Mouse (Mus musculus) layer of hippocampus, postnatal 10 days (tissue): ENCODE measurements around the gene Gm10337. TPM values are rescaled to one million over a fixed set of nuclear protein-coding genes. Genes with fewer than 3 reads are reported as not detected.

Experiments
- DNase-seq, 2 experiments: peaks; one replicate each; pipeline ENCODE4 v3.0.0; 2021; ENCODE audit warnings: low spot score in 2 of 2
- total RNA-seq, 2 experiments: library from RNA; stranded (reverse); gene quantifications; 2 replicates each; pipeline ENCODE4 v1.2.3; 2021

Gene Gm10337
- total RNA-seq, 2 experiments from 2014 or later = not detected

DNA sequence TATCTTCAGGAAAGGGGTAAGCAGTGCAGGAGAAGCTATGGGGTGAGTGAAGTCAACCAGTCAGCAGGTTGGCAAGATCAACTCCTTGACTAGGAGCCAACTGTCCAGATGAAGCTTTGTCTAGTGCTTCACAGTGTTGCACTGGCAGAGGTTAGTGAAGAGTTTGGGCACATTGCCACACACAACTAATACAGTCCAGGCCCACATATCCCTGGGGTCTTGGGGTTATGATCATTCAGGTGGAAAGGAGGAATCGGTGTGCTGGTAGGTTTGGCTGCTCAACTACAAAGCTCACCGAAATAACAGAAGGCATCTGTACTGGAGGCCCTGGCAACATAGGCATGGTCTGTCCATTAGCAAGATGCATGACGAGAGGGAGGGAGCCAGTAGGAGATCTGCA is 44.0 kb downstream of the Gm10337 start:
- DNase-seq = peak; percentile 37 to 51

DNA sequence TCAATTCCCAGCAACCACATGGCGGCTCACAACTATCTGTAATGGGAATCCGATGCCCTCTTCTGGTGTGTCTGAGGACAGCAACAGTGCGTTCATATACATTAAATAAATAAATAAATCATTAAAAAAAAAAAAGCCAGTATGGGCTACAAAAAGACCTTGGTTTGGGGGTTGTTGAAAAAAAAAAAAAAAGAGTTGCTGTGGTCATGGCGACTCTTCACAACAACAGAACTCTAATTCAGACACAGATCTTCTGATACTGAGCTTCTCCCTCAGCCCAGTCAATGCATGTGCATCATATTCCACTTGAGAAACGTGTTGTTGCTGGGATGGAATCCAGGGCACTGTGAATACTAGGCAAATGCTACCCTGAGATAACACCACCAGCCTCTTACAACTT is 49.1 kb downstream of the Gm10337 start:
- DNase-seq = no peak

Other genes starting within 250 kb of the Gm10337 start
- gene Rarg, start 246.2 kb upstream of the Gm10337 start, total RNA-seq = 10 to 100 TPM; 12.5 to 15.6 TPM
- gene Gm9918, start 233.2 kb upstream of the Gm10337 start, total RNA-seq = not detected
- gene Mfsd5, start 224.3 kb upstream of the Gm10337 start, total RNA-seq = 10 to 100 TPM; 33.3 to 33.9 TPM
- 1 to 10 TPM; 4.5 to 6.2 TPM for gene Espl1, start 207.5 kb upstream of the Gm10337 start, total RNA-seq
- 100 to 1,000 TPM; 379 to 390 TPM for gene Pfdn5, start 177.6 kb upstream of the Gm10337 start, total RNA-seq
- 10 to 100 TPM; 61.8 to 62.8 TPM for gene Myg1, start 172.0 kb upstream of the Gm10337 start, total RNA-seq
- 10 to 100 TPM; 23.2 to 26.3 TPM for gene Aaas, start 153.0 kb upstream of the Gm10337 start, total RNA-seq
- gene Sp7, start 136.5 kb upstream of the Gm10337 start, total RNA-seq = under 1 TPM; 0.18 to 0.27 TPM
- 10 to 100 TPM; 26.2 to 27.6 TPM for gene Sp1, start 97.6 kb upstream of the Gm10337 start, total RNA-seq
- gene Amhr2, start 58.4 kb upstream of the Gm10337 start, total RNA-seq = under 1 TPM; 0.42 to 0.75 TPM
- gene Prr13, start 44.7 kb upstream of the Gm10337 start, total RNA-seq = 10 to 100 TPM; 23.3 to 23.4 TPM
- 100 to 1,000 TPM; 418 to 481 TPM for gene Pcbp2, start 33.2 kb upstream of the Gm10337 start, total RNA-seq
- 10 to 100 TPM; 83.2 to 88.9 TPM for gene Map3k12, start 13.3 kb downstream of the Gm10337 start, total RNA-seq
- 10 to 100 TPM; 45.7 to 46.8 TPM for gene Tarbp2, start 14.5 kb downstream of the Gm10337 start, total RNA-seq
- 1 to 10 TPM; 2.6 to 6.3 TPM for gene Npff, start 21.2 kb downstream of the Gm10337 start, total RNA-seq
- under 1 TPM in 1 of 2 experiments, not detected in 1; 0.60 TPM for gene Gm28047, start 121.3 kb downstream of the Gm10337 start, total RNA-seq
- gene Atf7, start 121.7 kb downstream of the Gm10337 start, total RNA-seq = 10 to 100 TPM; 39.4 to 40.5 TPM
- gene Atp5g2, start 168.6 kb downstream of the Gm10337 start, total RNA-seq = 10 to 100 TPM in 1 of 2 experiments, 1 to 10 TPM in 1; 5.9 to 17.8 TPM
- gene Calcoco1, start 218.5 kb downstream of the Gm10337 start, total RNA-seq = 10 to 100 TPM; 57.7 to 62.7 TPM